Mouse (Mus musculus): ENCODE results near the gene Malsu1.

Malsu1 gene

GRCm38 (mm10) chr6:49073304-49074116 lies at the start of gene Malsu1:
TSS of gene Malsu1 (plus strand) at chr6:49073795.
- DNase-seq, result peak; percentile 96 to 98

- no peak for DNase-seq
These were observed 48.3 kb upstream of the Malsu1 start for GRCm38 (mm10) chr6:49025290-49025689.

- no peak for DNase-seq
These were observed 47.1 kb upstream of the Malsu1 start for GRCm38 (mm10) chr6:49026496-49026895.

- DNase-seq, result no peak
These were observed 45.6 kb upstream of the Malsu1 start for GRCm38 (mm10) chr6:49028019-49028418.

- no peak for DNase-seq
These were observed 44.9 kb upstream of the Malsu1 start for GRCm38 (mm10) chr6:49028708-49029107.

- DNase-seq, result no peak
These were observed 42.4 kb upstream of the Malsu1 start for GRCm38 (mm10) chr6:49031230-49031629.

GRCm38 (mm10) chr6:49032783-49033182 lies 40.8 kb upstream of the Malsu1 start:
- no peak for DNase-seq

GRCm38 (mm10) chr6:49036275-49037267 lies 37.0 kb upstream of the Malsu1 start, which contains the start of gene Gpnmb:
TSS of gene Gpnmb (plus strand) at chr6:49036546.
- no peak for DNase-seq

- no peak for DNase-seq
These were observed 36.3 kb upstream of the Malsu1 start for GRCm38 (mm10) chr6:49037268-49037662.

- peak; percentile 38 to 83 for DNase-seq
These were observed 34.0 kb upstream of the Malsu1 start for GRCm38 (mm10) chr6:49039470-49040180.

GRCm38 (mm10) chr6:49046502-49046901 lies 27.1 kb upstream of the Malsu1 start:
- DNase-seq, result no peak

- DNase-seq, result no peak
These were observed 26.6 kb upstream of the Malsu1 start for GRCm38 (mm10) chr6:49046976-49047375.

- DNase-seq, result no peak
These were observed 25.7 kb upstream of the Malsu1 start for GRCm38 (mm10) chr6:49047848-49048247.

- no peak for DNase-seq
These were observed 25.2 kb upstream of the Malsu1 start for GRCm38 (mm10) chr6:49048395-49048794.

GRCm38 (mm10) chr6:49050677-49051410 lies 22.8 kb upstream of the Malsu1 start:
- no peak for DNase-seq

GRCm38 (mm10) chr6:49052191-49052590 lies 21.4 kb upstream of the Malsu1 start:
- no peak for DNase-seq

- no peak for DNase-seq
These were observed 18.3 kb upstream of the Malsu1 start for GRCm38 (mm10) chr6:49055256-49055733.

- no peak for DNase-seq
These were observed 17.6 kb upstream of the Malsu1 start for GRCm38 (mm10) chr6:49056009-49056408.

GRCm38 (mm10) chr6:49057053-49058021 lies 16.3 kb upstream of the Malsu1 start:
- peak; percentile 64 to 80 for DNase-seq

- no peak for DNase-seq
These were observed 5.2 kb upstream of the Malsu1 start for GRCm38 (mm10) chr6:49068361-49068760.

GRCm38 (mm10) chr6:49074117-49074490 lies 509 bp downstream of the Malsu1 start:
- peak in 1 of 2 experiments; percentile 5 for DNase-seq
